Mouse (Mus musculus): ENCODE measurements at regions not wholly inside any gene's neighbourhood (a gene's known extent, or its start where the extent isn't known, plus 50 kb on each side); places are given as distances from the start of the nearest gene placed in this dataset.

GRCm38 (mm10) chr7:111420698-111421097, 337.9 kb upstream of the Eif4g2 start:
- DNase-seq (ENCODE audit: low spot score): no peak

DNA sequence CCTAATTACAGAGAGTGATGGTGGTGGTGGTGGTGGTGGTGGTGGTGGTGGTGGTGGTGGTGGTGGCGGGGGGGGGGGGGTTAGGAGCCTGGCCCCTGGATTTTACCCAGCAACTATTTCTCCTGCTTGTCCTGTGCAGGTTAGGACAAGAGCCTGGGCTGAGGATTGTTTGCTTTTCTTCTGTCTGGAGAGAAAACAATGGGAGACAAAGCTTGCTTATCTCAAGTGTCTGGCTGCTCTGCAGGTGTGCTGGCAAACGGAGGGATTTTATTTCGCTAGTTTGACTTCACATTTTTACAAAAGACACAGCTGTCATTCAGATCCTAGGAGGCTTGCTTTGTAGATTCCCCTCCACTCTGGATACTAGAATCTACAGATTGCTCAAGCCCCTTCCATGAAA, 334.9 kb upstream of the Eif4g2 start:
- no peak for DNase-seq (ENCODE audit: low spot score)

- no peak for DNase-seq (ENCODE audit: low spot score)
Measured at GRCm38 (mm10) chr7:111416061-111416460, 333.2 kb upstream of the Eif4g2 start.

- peak; percentile 62 for DNase-seq (ENCODE audit: low spot score)
Measured at GRCm38 (mm10) chr7:111413745-111414144, 330.9 kb upstream of the Eif4g2 start.

GRCm38 (mm10) chr7:111412957-111413356, 330.1 kb upstream of the Eif4g2 start:
- no peak for DNase-seq (ENCODE audit: low spot score)

GRCm38 (mm10) chr7:111411386-111411960, 328.6 kb upstream of the Eif4g2 start:
- DNase-seq (ENCODE audit: low spot score): no peak

DNA sequence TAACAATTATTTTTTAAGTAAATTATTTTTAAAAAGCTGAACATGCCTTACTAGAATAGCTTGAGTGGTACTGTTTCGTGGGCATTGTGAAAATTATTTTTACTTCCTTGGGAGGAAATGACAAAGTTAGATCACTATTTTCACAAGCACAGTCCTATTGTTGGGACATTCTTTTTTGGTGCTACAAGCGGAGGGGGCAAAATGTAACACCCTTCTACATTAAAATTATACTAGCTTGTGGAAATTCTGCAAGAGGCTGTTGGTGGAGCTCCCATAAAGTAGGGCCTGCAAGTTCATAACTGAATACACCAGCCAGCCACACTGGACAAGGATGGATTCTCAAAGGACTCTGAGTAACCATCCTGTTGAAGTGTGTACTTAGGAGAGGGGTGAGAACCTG, 313.1 kb upstream of the Eif4g2 start:
- no peak for DNase-seq (ENCODE audit: low spot score)

GRCm38 (mm10) chr7:111395111-111395510, 312.3 kb upstream of the Eif4g2 start:
- DNase-seq (ENCODE audit: low spot score): no peak

- no peak for DNase-seq (ENCODE audit: low spot score)
Measured at GRCm38 (mm10) chr7:111393846-111394245, 311.0 kb upstream of the Eif4g2 start.

DNA sequence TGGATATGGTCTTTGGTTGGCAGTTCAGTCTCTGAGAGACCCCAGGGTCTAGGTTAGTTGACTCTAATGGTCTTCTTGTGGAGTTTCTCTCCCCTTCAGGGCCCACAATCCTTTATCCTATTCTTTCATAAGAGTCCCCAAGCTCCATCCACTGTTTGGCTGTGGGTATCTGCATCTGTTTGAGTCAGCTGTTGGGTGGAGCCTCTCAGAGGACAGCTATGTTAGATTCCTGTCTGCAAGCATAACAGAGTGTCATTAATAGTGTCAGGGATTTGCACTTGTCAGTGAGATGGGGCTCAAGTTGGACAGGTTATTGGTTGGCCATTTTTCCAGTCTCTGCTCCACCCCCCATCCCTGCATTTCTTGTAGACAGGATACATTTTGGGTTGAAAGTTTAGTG, 306.9 kb upstream of the Eif4g2 start:
- no peak for DNase-seq (ENCODE audit: low spot score)

DNA sequence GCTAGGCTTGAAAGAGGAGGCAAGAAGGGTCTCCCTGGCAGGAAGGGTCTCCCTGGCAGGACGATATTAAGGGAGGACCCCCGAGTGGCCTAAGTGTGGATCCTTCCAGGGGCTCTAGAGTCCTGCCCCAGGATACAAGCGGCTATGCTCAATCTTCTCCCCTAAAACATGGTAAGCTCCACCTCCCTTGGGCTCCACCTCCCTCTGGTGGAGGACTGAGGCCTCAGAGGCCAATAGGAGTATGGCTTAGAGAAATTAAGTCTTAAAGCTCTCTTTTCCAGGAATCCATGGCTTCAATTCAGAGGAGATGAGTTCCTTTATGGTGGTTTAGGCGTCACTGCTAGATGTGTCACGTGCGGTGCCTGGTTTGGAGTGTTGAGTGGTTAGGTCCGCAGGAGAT, 291.7 kb upstream of the Eif4g2 start:
- no peak for DNase-seq (ENCODE audit: low spot score)

- no peak for DNase-seq (ENCODE audit: low spot score)
Measured at GRCm38 (mm10) chr7:111373380-111374173, 290.7 kb upstream of the Eif4g2 start.

- peak; percentile 19 for DNase-seq (ENCODE audit: low spot score)
Measured at GRCm38 (mm10) chr7:111370421-111370887, 287.6 kb upstream of the Eif4g2 start.

DNA sequence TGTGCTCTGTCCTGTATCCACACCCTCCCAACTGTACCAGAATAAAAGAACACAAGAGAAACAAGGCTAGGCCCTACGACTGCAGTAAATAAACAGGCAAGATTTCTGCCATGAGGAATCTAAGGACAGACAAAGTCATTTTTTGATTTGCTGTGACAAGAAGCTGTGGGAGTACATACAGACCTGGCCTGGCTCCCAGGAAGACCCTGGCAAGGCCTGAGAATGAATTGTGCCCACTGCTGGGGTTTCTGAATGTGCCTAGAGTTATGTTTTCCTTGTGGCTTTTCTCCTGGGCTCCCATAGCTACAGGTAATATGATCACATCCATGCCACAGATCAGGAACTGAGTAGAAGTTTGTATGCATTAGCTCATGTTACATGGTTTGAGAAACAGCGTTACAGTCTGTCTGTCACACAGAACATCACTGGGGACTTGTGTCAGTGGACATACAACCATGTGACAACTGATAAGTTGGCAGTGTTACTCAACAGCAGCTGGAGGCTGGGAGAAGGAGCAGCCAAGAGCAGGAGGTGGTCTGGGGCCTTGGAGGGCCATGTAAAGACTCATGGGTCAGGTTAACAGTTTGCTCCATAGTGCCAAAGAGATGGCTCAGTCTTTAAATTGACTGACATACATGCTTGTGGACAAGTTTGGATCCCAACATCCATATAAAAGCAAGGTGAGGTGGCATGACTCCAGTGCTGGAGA, 285.6 kb upstream of the Eif4g2 start:
- no peak for DNase-seq (ENCODE audit: low spot score)

DNA sequence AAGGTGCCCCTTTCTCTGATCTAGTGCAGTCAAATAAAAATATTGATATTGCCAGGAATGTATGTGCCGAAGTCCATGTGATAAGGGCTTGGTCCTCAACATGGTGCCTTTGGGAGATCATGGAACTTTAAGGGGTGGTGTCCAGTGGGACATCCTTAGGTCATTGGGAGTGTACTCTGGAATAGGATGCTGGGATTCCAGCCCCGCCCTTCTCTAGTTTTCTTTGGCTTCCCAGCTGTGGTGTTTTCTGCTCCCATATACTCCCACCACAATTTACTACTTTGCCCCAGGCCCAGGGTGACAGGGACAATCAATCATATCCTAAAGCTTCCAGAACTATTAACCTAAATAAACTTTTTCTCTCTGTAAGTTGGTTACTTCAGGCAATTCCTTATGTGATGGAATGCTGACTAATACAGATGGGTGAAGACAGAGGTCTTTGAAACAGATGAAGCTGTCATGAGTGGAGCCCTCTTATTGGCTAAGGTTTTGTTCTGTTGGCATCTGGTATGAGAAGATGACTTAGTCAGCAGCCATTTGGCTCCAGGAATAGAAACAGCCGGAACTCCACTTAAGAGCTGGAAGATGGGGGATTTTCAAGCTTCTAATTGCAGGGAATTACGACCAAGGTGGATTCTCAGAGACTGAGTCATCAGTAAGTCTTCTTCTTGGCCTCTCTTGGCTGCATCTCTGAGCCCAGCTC, 284.3 kb upstream of the Eif4g2 start:
- DNase-seq (ENCODE audit: low spot score): no peak

- no peak for DNase-seq (ENCODE audit: low spot score)
Measured at GRCm38 (mm10) chr7:111365384-111365783, 282.6 kb upstream of the Eif4g2 start.

DNA sequence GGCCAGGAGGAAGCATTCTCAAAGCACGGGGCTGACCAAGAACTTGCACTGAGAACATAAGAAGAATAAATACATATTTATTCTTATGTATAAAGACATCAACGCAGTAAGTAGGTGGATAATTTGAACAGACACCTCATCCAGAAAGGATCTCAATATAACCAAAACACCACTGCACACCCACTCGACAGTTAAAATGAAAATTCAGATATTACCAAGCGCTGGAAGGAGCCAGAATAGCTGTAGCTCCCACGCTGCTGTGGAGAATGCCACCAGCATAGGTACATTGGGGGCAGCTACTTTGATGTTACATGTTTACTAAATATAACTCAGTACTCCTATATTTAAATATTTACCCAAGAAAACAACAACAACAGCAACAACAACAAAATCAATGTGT, 280.4 kb upstream of the Eif4g2 start:
- DNase-seq (ENCODE audit: low spot score): no peak

DNA sequence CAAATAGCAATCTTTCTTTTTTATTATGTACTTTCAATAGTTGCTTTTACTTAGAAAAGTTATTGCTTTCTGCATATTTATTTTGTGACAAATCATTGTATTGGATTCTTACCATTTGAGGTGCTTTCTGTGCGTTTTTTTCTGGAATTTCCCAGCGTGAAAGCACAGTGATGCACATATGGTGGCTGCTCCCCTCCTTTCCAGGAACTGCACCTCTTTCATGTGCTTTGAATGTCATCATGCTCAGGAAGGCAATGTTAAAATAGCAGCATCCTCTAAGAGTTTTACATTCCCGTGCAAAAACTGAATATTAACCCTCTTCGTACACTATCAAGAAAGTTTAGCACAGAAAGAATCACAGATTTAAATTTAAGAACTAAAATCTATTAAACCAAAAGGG, 279.8 kb upstream of the Eif4g2 start:
- DNase-seq (ENCODE audit: low spot score): no peak

GRCm38 (mm10) chr7:111355088-111355656, 272.3 kb upstream of the Eif4g2 start:
- DNase-seq (ENCODE audit: low spot score): no peak

GRCm38 (mm10) chr7:111354066-111354465, 271.2 kb upstream of the Eif4g2 start:
- no peak for DNase-seq (ENCODE audit: low spot score)

- peak; percentile 4 for DNase-seq (ENCODE audit: low spot score)
Measured at GRCm38 (mm10) chr7:111352176-111352575, 269.3 kb upstream of the Eif4g2 start.

DNA sequence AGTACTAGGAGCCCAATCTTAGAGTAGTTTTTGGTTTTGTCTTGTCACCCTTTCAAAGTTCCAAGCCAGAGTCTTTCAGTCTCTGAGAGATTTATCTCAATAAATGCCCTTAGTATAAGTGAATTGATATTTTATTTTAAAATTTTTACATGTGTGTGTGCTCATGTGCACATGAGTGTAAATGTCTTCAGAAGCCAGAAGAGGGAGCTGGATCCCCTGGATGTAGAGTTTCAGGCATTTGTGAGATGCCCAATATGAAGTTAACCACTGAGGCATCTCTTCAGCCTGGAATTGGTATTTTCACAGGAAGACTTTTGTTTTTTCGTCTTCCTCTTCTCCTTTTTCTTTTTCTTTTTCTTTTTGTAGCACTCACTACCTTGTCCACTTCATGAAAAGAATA, 262.3 kb upstream of the Eif4g2 start:
- DNase-seq (ENCODE audit: low spot score): no peak
